Mouse (Mus musculus) heart, adult 2 months (tissue): ENCODE data around the gene Cubn.

Source experiments
- CTCF ChIP-seq: fragments of 200-600 bp; IDR thresholded peaks from 2 replicates; pipeline ENCODE4 v1.8.1; 2022; ENCODE audit warnings: antibody characterized with exemption, mild to moderate bottlenecking, moderate library complexity
- EP300 ChIP-seq: fragments of 200-500 bp; IDR thresholded peaks from 2 replicates; pipeline ENCODE4 v1.6.1; 2011; ENCODE audit warnings: low read depth, low read length, control low read depth; ENCODE audit not compliant: insufficient read depth
- POLR2A ChIP-seq: fragments of 200-500 bp; IDR thresholded peaks from 2 replicates; pipeline ENCODE4 v1.6.1; 2011; ENCODE audit warnings: mild to moderate bottlenecking, low read depth, low read length, control low read depth; ENCODE audit not compliant: insufficient read depth

DNA sequence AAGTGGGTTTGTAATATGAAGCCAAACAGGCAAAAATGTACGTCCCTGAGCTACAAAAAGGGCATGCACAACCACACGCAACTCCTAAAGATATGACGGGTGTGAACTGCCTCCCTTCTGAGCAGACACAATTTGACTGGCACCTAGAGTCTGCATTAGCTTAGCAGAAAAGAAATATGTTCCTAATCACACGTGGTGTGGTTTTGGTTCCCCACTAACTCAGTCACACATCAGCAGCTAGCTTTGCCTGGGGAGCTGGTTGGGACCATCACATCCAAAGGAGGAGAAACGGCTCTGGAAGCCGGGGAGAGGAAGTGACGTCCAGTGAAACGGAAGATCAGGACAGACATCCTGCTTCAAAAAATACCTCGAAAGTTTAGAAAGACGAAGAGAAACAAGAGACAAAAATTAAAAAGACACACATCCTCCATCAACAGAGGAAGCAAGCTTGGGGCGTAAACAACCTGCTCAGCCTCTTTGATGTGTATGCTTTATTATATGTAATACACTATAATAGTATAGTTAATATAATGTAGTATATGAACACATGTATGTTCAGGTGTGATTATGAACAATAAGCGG lies 258.3 kb downstream of the Cubn start:
- TF ChIP-seq POLR2A (no peak), EP300 (no peak), CTCF (no peak)
